13 mouse cellular contexts compared by ENCODE assay signal in the genomic region with DNA sequence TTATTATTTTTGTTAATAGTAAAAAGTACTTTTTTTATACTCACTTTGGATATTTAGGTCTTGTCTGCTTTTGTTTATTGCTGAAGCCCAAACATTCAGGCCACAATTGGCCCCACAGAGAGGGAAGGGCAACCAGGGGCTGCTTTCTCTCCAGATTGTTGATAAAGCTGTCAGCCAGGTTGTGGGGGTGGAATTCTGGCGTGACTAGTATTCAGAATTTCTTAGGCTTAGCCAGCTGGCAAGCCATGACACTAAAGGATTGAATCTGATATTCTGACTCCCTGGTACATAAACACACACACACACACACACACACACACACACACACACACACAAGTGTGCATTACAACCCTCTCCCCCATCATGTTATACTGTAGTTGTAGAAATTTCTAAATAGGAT.
DNase-seq lines count a peak whose midpoint lies in the region; ATAC-seq and TF ChIP-seq lines count a peak whose summit lies in the region.
"Had no signal": no experiment of that assay in that cellular context is flagged by ENCODE, and none has a peak within 500 bp of the region (broad histone marks: within the 10 kb centered on the region; RNA-seq: fewer than 3 reads in every experiment).

No protein-coding gene starts in this region.

- H3K27me3 ChIP-seq in kidney, embryonic 15.5 days = no peaks in the 10 kb centered on the region
- H3K27me3 ChIP-seq: hindbrain, embryonic 13.5 days; midbrain, embryonic 15.5 days; neural tube, embryonic 12.5 days had no signal

- no peak overlapping the region for H3K4me3 ChIP-seq in layer of hippocampus, adult 2 months
- H3K4me3 ChIP-seq in kidney, embryonic 15.5 days (replicated peaks) = no peak overlapping the region
- H3K4me3 ChIP-seq: hindbrain, embryonic 13.5 days; midbrain, embryonic 15.5 days; neural tube, embryonic 12.5 days had no signal

- H3K9me3 ChIP-seq in kidney, embryonic 15.5 days (replicated peaks) = peaks cover 4% of the 10 kb centered on the region; the same call in 1 of the 2 replicates
- H3K9me3 ChIP-seq: hindbrain, embryonic 13.5 days; midbrain, embryonic 15.5 days had no signal

- no peaks in the 10 kb centered on the region for H3K4me1 ChIP-seq in kidney, embryonic 15.5 days
- H3K4me1 ChIP-seq: hindbrain, embryonic 13.5 days; midbrain, embryonic 15.5 days; neural tube, embryonic 12.5 days had no signal

- H3K9ac ChIP-seq in kidney, embryonic 15.5 days = no peak overlapping the region
- H3K9ac ChIP-seq: hindbrain, embryonic 13.5 days; midbrain, embryonic 15.5 days; neural tube, embryonic 12.5 days had no signal

- ATAC-seq in kidney, embryonic 15.5 days (replicated peaks; ENCODE audit: low FRiP score) = no peak
- ATAC-seq: midbrain, embryonic 15.5 days had no signal

- DNase-seq in cerebellum, postnatal 25 days = peak; percentile 12 to 22
- DNase-seq in cerebellum, adult 9-10 months = no peak
- peak; percentile 2 for DNase-seq in layer of hippocampus, adult 11-12 months (ENCODE audit: low spot score)
- DNase-seq in layer of hippocampus, adult 9-10 months (ENCODE audit: low spot score) = no peak
- DNase-seq in layer of hippocampus, adult 2 months (ENCODE audit: low spot score in 2 of 2) = peak; percentile 4 to 11
- DNase-seq in lung, postnatal 36 days = peak; percentile 30
- no peak for DNase-seq in gastrocnemius, adult 8-10 months (ENCODE audit: low spot score in 2 of 2)
- DNase-seq: adrenal gland, adult 2 months; kidney, adult 2 months had no signal

- TF ChIP-seq CTCF in layer of hippocampus, adult 2 months (conservative IDR thresholded peaks at IDR 0.05) = no peak

- H3K27ac ChIP-seq in layer of hippocampus, adult 2 months = no peak overlapping the region
- H3K27ac ChIP-seq in kidney, embryonic 15.5 days = no peak overlapping the region
- H3K27ac ChIP-seq: hindbrain, embryonic 13.5 days; midbrain, embryonic 15.5 days; neural tube, embryonic 12.5 days had no signal

- no peak overlapping the region for H3K4me2 ChIP-seq in kidney, embryonic 15.5 days
- H3K4me2 ChIP-seq: hindbrain, embryonic 13.5 days; midbrain, embryonic 15.5 days; neural tube, embryonic 12.5 days had no signal

- 0% methylated on average over 1 of the region's 1 CpGs for WGBS in kidney, embryonic 15.5 days

- no peaks in the 10 kb centered on the region for H3K36me3 ChIP-seq in kidney, embryonic 15.5 days
- H3K36me3 ChIP-seq: hindbrain, embryonic 13.5 days; midbrain, embryonic 15.5 days; neural tube, embryonic 12.5 days had no signal

Comparison
In these comparisons a context has a peak if more than half of its experiments do, and no peak if none do; other contexts are left out.
1. DNase-seq: peak in cerebellum, postnatal 25 days (2 of 2), layer of hippocampus, adult 11-12 months (single experiment), layer of hippocampus, adult 2 months (2 of 2) and lung, postnatal 36 days (single experiment); none in cerebellum, adult 9-10 months (single experiment), layer of hippocampus, adult 9-10 months (single experiment) and gastrocnemius, adult 8-10 months (0 of 2).